Mouse (Mus musculus): ENCODE data around the gene Adh6a.
"Not testable (repeated sequence)": the region's sequence is repeated elsewhere in the genome, so short reads cannot be mapped to it uniquely, and the experiment has no call there.

The Adh6a gene

GRCm38 (mm10) chr3:138325466-138325865 is 12.4 kb downstream of the Adh6a start:
- DNase-seq: no peak

- no peak for DNase-seq
Measured at GRCm38 (mm10) chr3:138333910-138334309, 20.8 kb downstream of the Adh6a start.

GRCm38 (mm10) chr3:138334320-138334719 is 21.2 kb downstream of the Adh6a start:
- DNase-seq: no peak

- DNase-seq: no peak
Measured at GRCm38 (mm10) chr3:138335566-138335965, 22.5 kb downstream of the Adh6a start.

- DNase-seq: no peak
Measured at GRCm38 (mm10) chr3:138336104-138336754, 23.1 kb downstream of the Adh6a start.

- DNase-seq: no peak
Measured at GRCm38 (mm10) chr3:138341471-138341870, 28.4 kb downstream of the Adh6a start, which contains the start of gene Adh6b. TSS of gene Adh6b (plus strand) at chr3:138341775.

- DNase-seq: no peak
Measured at GRCm38 (mm10) chr3:138347041-138347440, 34.0 kb downstream of the Adh6a start.

GRCm38 (mm10) chr3:138352012-138352809 is 39.1 kb downstream of the Adh6a start:
- no peak for DNase-seq

- no peak for DNase-seq
Measured at GRCm38 (mm10) chr3:138358856-138359255, 45.8 kb downstream of the Adh6a start.

GRCm38 (mm10) chr3:138360721-138361120 is 47.6 kb downstream of the Adh6a start:
- DNase-seq: no peak

GRCm38 (mm10) chr3:138362920-138363319 is 49.8 kb downstream of the Adh6a start:
- DNase-seq: no peak

GRCm38 (mm10) chr3:138366181-138366580 is 53.1 kb downstream of the Adh6a start:
- no peak for DNase-seq

GRCm38 (mm10) chr3:138369546-138369945 is 56.5 kb downstream of the Adh6a start:
- DNase-seq: no peak

GRCm38 (mm10) chr3:138370289-138370688 is 57.2 kb downstream of the Adh6a start:
- not testable (repeated sequence) for DNase-seq

- no peak for DNase-seq
Measured at GRCm38 (mm10) chr3:138373920-138374319, 60.8 kb downstream of the Adh6a start.

- no peak for DNase-seq
Measured at GRCm38 (mm10) chr3:138375148-138375547, 62.1 kb downstream of the Adh6a start.
